Mouse (Mus musculus) olfactory bulb, adult 2 months (tissue): ENCODE measurements around the gene Gm826. TPM values are rescaled to one million over a fixed set of nuclear protein-coding genes. Genes with fewer than 3 reads are reported as not detected.

Experiments used
- H3K27ac ChIP-seq: fragments of 200-500 bp; 2 replicates; pipeline ENCODE4 v1.5.1; 2012; ENCODE audit warnings: low read depth, low read length; ENCODE audit not compliant: insufficient read depth
- H3K4me1 ChIP-seq: fragments of 200-500 bp; 2 replicates; pipeline ENCODE4 v1.6.1; 2012; ENCODE audit warnings: low read length; ENCODE audit not compliant: control insufficient read depth, insufficient read depth
- H3K4me3 ChIP-seq: fragments of 200-500 bp; 2 replicates; pipeline ENCODE4 v1.5.1; 2012; ENCODE audit warnings: mild to moderate bottlenecking, low read depth, low read length, moderate library complexity; ENCODE audit not compliant: insufficient read depth
- CTCF ChIP-seq: fragments of 200-500 bp; IDR thresholded peaks from 2 replicates; pipeline ENCODE4 v1.5.1; 2012; ENCODE audit warnings: low read depth, mild to moderate bottlenecking, low read length, moderate library complexity; ENCODE audit not compliant: insufficient read depth
- POLR2A ChIP-seq: fragments of 200-500 bp; IDR thresholded peaks from 2 replicates; pipeline ENCODE4 v1.6.1; 2012; ENCODE audit warnings: mild to moderate bottlenecking, low read depth, low read length, moderate library complexity; ENCODE audit not compliant: insufficient read depth
- WGBS: fragments of 180-500 bp; shearing (Covaris S2); methylation state at CpG from one replicate; pipeline ENCODE4 v1.1.7; 2018; 5-methylcytosine and 5-hydroxymethylcytosine counted together
- polyA plus RNA-seq: library from polyadenylated mRNA; stranded (reverse); fragments of >200 nt; gene quantifications from 2 replicates; pipeline ENCODE4 v1.2.4, GENCODE M21; 2012; ENCODE audit warnings: low replicate concordance; ENCODE audit not compliant: missing spikeins, insufficient read depth, insufficient read length

Gm826 gene
- polyA plus RNA-seq, 1 experiment, result not detected

GRCm38 (mm10) chr2:160318255-160318654, 15.7 kb downstream of the Gm826 start:
- Histone ChIP-seq H3K4me3 (no peak overlapping the region), H3K27ac (no peak overlapping the region), H3K4me1 (peaks cover 2% of the 10 kb centered on the region; the same call in 1 of the 2 replicates)
- TF ChIP-seq CTCF (no peak), POLR2A (no peak)
- 87% methylated on average over 4 of the region's 4 CpGs for WGBS

DNA sequence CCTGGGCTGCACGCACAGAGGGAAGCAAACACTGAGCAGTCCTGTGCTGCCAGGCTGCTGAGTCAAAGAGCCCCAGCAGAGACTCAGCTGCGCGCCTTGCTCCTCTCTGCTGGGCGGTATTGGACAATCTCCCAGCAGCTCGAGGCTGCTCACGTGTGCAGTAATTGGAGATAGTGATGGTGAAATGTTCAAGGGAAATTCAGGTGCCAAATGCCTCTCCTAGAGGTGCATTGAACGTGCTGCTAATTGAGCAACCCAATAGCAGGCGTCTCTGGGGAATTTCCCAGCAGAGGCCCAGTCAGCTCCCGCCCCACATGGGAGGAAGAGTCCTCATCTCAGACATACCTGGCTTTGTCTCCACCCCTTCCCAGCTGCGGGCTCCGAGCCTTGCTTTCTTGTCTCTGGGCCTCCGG, 20.4 kb downstream of the Gm826 start:
- Histone ChIP-seq H3K4me3 (no peak overlapping the region), H3K4me1 (no peaks in the 10 kb centered on the region), H3K27ac (no peak overlapping the region)
- 43% methylated on average over 12 of the region's 12 CpGs for WGBS
- TF ChIP-seq CTCF, result no peak
- no peak for TF ChIP-seq POLR2A

DNA sequence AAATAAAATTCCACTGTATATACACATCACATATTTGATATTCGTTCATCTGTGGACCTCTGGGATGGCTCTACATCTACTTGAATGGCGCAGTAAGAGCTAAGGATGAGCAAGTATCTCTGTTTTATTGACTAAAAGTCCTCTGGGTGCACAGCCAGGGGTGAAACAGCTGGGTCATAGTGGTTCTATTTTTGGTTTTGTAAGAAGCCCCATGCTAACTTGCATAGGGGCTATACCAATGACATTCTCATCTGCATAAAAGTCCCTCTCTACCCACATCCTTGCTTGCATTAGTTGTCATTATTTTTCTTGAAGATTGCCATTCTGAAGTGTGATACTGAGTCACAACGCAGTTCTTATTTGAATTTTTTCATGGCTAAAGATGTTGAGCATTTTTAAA, 28.9 kb downstream of the Gm826 start:
- H3K4me3 ChIP-seq, result no peak overlapping the region
- WGBS, result 91% methylated on average over 3 of the region's 3 CpGs
- no peak overlapping the region for H3K27ac ChIP-seq
- H3K4me1 ChIP-seq, result no peaks in the 10 kb centered on the region
- TF ChIP-seq POLR2A (no peak), CTCF (no peak)

- WGBS, result 88% methylated on average over 2 of the region's 2 CpGs
- no peaks in the 10 kb centered on the region for H3K4me1 ChIP-seq
- TF ChIP-seq POLR2A (no peak), CTCF (no peak)
- no peak overlapping the region for H3K27ac ChIP-seq
- H3K4me3 ChIP-seq, result no peak overlapping the region
These were observed 30.0 kb downstream of the Gm826 start for GRCm38 (mm10) chr2:160303992-160304391.

DNA sequence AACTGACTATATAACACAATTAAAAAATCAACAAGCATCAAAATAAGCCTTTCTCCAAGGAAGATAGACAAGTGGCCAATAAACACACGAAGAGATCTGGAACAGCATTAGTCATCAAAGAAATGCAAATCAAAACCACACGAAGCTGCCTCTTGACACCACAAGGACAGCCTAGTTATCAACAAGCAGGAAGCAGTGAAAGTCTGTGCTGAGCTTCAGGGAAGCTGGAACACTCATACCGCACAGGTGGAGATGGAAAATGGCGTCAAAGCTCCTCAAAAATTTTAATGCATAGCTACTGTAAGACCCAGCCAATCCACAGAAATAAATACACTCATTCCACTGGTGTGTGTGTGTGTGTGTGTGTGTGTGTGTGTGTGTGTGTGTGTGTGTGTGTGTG, 31.9 kb downstream of the Gm826 start:
- TF ChIP-seq CTCF (no peak), POLR2A (no peak)
- Histone ChIP-seq H3K4me3 (no peak overlapping the region), H3K27ac (no peak overlapping the region), H3K4me1 (no peaks in the 10 kb centered on the region)
- WGBS, result 72% methylated on average over 4 of the region's 4 CpGs

DNA sequence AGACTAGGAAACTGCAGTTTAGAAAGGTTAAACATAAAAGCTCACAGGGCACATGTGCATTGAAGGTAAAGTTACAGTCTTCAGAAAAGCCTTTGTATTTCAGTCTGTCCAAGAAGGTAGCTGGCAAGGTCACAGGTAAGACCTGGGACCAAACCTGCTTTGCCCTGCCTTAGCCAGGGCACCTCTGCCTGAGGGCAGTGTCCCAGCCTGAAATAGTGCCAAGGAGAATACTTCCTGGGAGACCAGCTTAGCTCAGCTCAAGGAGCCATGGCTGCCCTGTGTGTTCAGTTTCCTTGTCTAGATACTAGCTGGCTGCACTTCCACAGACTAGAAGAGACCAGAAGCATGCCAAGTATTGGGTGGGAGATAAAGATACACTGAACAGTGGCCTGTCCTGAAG, 35.4 kb downstream of the Gm826 start:
- Histone ChIP-seq H3K4me3 (no peak overlapping the region), H3K4me1 (no peaks in the 10 kb centered on the region)
- TF ChIP-seq CTCF, result no peak
- TF ChIP-seq POLR2A, result no peak

DNA sequence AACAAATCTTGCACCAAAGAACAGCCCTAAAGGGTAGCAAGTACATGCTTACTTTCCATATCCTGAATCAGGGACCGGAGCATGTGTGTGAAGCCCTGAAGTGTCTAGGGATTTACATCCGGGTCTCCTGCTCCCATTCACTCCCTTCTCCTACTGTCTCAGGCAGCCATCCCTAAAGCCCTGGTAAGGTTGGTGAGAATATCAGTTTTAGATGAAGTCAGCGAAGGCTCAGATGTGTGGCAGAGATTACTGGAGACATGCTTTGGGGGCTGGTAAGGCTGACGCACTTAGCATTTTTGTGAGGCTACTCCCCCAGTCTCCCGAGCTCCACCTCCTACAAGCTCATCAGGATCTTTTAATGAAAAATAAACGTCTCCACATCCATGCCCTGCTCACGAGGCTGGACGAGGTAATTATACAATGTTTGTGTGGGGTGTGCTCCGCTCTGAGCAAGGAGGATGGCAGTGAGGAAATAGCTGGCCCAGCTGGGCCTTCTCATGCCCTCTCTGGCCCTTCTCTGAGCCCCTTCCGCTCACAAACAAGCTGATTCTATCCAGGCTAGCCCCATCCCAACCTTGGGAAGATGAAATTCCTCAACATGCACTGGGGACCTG, 45.3 kb downstream of the Gm826 start:
- H3K4me3 ChIP-seq, result no peak overlapping the region
- WGBS, result 69% methylated on average over 10 of the region's 10 CpGs
- no peaks in the 10 kb centered on the region for H3K4me1 ChIP-seq
- H3K27ac ChIP-seq, result no peak overlapping the region
- no peak for TF ChIP-seq POLR2A
- no peak for TF ChIP-seq CTCF

More for the DNA sequence above, 35.4 kb downstream of the Gm826 start:
- no peak overlapping the region for H3K27ac ChIP-seq

DNA sequence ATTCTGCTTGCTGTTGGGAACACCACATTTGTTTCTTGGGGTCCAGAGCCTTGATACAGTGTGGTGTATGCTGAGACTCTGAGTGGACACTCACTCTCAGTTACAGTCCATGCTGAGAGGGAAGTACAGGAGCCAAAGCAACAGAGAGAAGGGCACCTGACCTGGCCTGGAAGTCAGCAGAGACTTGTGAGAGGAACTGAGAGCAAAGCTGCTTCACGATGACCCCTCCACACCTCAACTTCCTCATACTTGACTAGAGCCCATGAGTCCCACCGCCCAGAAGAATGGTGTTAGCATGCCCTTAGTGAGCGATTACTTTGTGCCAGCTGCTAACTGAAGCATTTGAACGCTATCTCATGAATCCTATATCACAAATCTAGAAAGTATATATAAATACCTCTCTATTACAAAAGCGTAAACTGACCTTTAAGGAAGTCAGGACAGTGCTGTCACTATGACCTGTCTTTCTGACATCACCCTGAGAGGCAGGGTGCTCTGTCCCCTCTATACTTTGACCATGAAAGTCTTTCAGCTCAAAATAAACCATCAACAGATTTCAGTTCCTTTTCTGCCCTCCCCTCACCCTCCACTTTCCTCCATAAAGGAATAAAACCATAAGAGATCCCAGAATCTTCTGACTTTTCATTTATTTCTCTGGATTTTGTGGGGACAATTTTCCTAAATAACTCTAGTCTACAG, 57.9 kb downstream of the Gm826 start:
- H3K4me1 ChIP-seq, result no peaks in the 10 kb centered on the region
- no peak overlapping the region for H3K4me3 ChIP-seq
- 88% methylated on average over 5 of the region's 5 CpGs for WGBS
- TF ChIP-seq CTCF, result no peak
- no peak for TF ChIP-seq POLR2A
- H3K27ac ChIP-seq, result no peak overlapping the region

DNA sequence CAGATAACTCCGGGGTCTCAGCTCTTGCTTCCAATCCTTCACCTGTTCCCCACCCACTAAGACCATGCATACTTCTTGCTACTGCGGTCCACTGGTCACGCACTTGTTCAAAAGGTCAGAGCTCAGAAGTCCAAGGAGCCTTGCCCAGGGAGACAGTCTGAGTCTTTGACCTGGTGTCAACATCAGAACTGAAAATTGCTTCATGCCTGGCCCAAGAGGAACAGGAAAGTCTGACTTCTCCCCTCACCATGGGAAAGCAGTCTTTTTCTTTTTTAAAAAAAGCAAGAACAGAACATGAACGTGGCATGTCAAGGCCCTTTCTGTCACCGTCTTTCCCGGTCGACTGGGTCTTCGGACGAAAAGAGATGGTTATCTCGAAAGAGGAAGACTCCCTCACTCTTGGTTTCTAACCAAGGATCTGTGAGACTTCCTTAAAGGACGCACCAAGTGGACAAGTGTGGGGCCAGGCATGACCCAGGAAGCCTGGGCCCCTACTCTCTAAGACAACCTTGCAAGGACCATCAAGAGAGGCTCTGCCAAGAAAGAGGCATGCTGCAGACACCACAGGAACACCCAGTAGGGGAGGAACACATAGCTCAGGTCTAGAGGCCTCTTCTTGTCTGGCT, 66.0 kb downstream of the Gm826 start:
- 93% methylated on average over 11 of the region's 11 CpGs for WGBS
- H3K4me1 ChIP-seq, result no peaks in the 10 kb centered on the region
- TF ChIP-seq CTCF, result no peak
- TF ChIP-seq POLR2A, result no peak

More for the DNA sequence above, 66.0 kb downstream of the Gm826 start:
- no peak overlapping the region for H3K27ac ChIP-seq
- H3K4me3 ChIP-seq, result no peak overlapping the region
